Mouse (Mus musculus) layer of hippocampus, postnatal 14 days (tissue): ENCODE data around the gene Olfr96. TPM values are rescaled to one million over a fixed set of nuclear protein-coding genes. Genes with fewer than 3 reads are reported as not detected.

ENCODE experiments used
- DNase-seq, 2 experiments: peaks; one replicate each; pipeline ENCODE4 v3.0.0; 2021 to 2022; ENCODE audit warnings: low spot score in 2 of 2, mixed read lengths in 1 of 2
- total RNA-seq, 2 experiments: library from RNA; stranded (reverse); gene quantifications; 2 replicates each; pipeline ENCODE4 v1.2.3; 2021

The Olfr96 gene
- total RNA-seq, 2 experiments from 2014 or later, result not detected

DNA sequence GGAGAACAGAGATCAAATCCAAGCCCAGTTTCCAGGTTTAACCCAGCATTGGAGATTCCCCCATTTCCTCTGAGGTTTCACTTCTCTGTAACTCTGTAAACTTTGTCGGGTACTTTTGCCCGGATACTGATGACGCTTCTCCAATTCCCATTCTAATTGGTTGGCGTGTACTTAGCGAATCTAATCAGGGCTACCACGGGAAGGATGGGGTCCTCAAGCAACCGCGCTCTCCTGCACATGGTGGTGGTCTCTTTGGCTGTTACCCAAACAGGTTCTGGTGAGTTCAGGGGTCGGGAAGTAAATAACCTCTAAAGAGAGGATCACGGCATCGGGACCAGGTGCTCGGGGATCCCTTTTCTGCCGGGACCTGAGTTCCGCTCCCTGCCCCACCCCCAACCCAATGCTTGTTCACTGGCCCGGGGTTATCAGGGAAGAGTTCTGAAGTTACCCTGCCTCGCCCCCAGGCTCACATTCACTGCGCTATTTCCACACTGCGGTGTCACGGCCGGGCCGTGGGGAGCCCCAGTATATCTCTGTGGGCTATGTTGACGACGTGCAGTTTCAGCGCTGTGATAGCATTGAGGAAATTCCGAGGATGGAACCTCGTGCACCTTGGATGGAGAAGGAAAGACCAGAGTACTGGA lies 50.2 kb downstream of the Olfr96 start, which contains the start of gene H2-M3:
H2-M3 (plus strand) TSS at position 163 of the 644 bp plus-strand sequence.
- DNase-seq, result peak; percentile 91 to 94

DNA sequence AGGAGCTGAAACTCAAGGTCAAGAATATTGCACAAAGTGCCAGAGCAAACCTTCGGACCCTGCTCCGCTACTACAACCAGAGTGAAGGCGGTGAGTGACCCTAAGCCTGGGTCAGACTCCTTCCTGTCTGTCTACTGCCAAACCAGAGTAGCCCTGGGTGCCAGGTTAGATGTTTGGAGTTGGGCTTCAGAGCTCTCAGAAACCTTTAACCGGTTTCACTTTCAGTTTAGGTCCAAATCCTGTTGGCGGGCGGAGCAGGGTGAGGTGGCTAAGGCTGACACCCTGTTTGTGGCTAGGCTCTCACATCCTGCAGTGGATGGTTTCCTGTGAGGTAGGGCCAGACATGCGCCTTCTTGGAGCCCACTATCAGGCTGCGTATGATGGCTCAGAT lies 50.8 kb downstream of the Olfr96 start:
- DNase-seq, result no peak

DNA sequence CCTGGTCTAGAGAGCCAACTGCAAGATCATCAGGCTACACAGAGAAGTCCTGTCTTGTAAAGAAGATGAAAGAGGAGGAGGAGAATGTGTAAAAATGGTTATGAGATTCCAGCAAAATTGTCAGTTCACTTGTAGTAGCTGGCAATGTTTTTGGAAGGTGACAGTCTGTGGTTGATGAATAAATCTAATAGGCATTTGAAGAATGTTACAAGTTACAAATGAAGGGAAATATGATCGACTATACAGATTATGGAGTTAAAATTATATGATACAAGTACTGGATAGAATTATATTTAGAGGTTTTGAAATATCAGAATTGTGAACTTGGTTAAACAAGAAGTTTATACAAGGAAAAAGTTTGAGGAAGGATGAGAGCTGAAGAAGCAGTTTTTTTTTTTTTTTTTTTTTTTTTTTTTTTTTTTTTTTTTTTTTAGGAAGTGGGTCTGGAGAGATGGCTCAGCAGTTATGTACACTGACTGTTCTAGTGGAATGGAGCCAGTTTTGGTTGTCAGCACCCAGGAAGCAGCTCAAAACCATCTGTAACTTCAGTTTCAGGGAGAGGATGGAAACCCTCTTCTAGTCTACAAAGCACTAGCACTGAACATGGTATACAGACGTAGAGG lies 55.8 kb downstream of the Olfr96 start:
- DNase-seq, result no peak

Other genes starting within 250 kb of the Olfr96 start
- gene 2410137M14Rik, start 238.9 kb upstream of the Olfr96 start, total RNA-seq, result not detected
- gene H2-M5, start 230.6 kb upstream of the Olfr96 start, total RNA-seq, result 1 to 10 TPM; 2.1 to 3.0 TPM
- 10 to 100 TPM; 33.4 to 34.3 TPM for gene Zfp57, start 219.0 kb upstream of the Olfr96 start, total RNA-seq
- 10 to 100 TPM; 56.9 to 66.4 TPM for gene Mog, start 196.7 kb upstream of the Olfr96 start, total RNA-seq
- 100 to 1,000 TPM; 609 to 643 TPM for gene Gabbr1, start 174.2 kb upstream of the Olfr96 start, total RNA-seq
- gene Olfr90, start 131.6 kb upstream of the Olfr96 start, total RNA-seq, result under 1 TPM in 1 of 2 experiments, not detected in 1; 0.12 TPM
- gene Olfr91, start 121.9 kb upstream of the Olfr96 start, total RNA-seq, result not detected
- not detected for gene Olfr92, start 100.1 kb upstream of the Olfr96 start, total RNA-seq
- not detected for gene Olfr93, start 58.7 kb upstream of the Olfr96 start, total RNA-seq
- not detected for gene Ubd, start 26.3 kb upstream of the Olfr96 start, total RNA-seq
- not detected for gene Olfr94, start 19.2 kb upstream of the Olfr96 start, total RNA-seq
- not detected for gene Olfr95, start 7.0 kb upstream of the Olfr96 start, total RNA-seq
- not detected for gene Olfr97, start 17.2 kb downstream of the Olfr96 start, total RNA-seq
- not detected for gene Olfr98, start 43.6 kb downstream of the Olfr96 start, total RNA-seq
- gene H2-M3, start 50.1 kb downstream of the Olfr96 start, total RNA-seq, result 1 to 10 TPM; 2.2 to 2.5 TPM
- not detected for gene Olfr99, start 63.3 kb downstream of the Olfr96 start, total RNA-seq
- not detected for gene Olfr101, start 84.2 kb downstream of the Olfr96 start, total RNA-seq
- gene Olfr102, start 96.9 kb downstream of the Olfr96 start, total RNA-seq, result not detected
- not detected for gene Olfr103, start 119.6 kb downstream of the Olfr96 start, total RNA-seq
- not detected for gene Olfr104-ps, start 139.4 kb downstream of the Olfr96 start, total RNA-seq
- not detected for gene Olfr105-ps, start 158.9 kb downstream of the Olfr96 start, total RNA-seq
- not detected for gene Olfr106-ps, start 170.2 kb downstream of the Olfr96 start, total RNA-seq
- gene Olfr107, start 179.1 kb downstream of the Olfr96 start, total RNA-seq, result under 1 TPM in 1 of 2 experiments, not detected in 1; 0.10 TPM
- gene Olfr108, start 225.3 kb downstream of the Olfr96 start, total RNA-seq, result not detected
- gene Olfr109, start 238.8 kb downstream of the Olfr96 start, total RNA-seq, result not detected